Mouse (Mus musculus) hindbrain, embryonic 14.5 days (tissue): Measurements from ENCODE around the gene Abcb4. TPM values are rescaled to one million over a fixed set of nuclear protein-coding genes. Genes with fewer than 3 reads are reported as not detected.

ENCODE experiments used
- polyA plus RNA-seq: library from polyadenylated mRNA; unstranded; fragments of >200 nt; fragmentation: Nextera tagmentation; extraction: Ambion mirVana; gene quantifications from 2 replicates; pipeline ENCODE4 v1.2.1, GENCODE M21; 2014

Gene Abcb4
- polyA plus RNA-seq, 1 experiment from 2014 or later = 1.2 TPM

Other genes starting within 250 kb of the Abcb4 start
- 2.3 TPM in 2 replicates for gene Abcb1a, start 233.6 kb upstream of the Abcb4 start, polyA plus RNA-seq
- gene Abcb1b, start 95.6 kb upstream of the Abcb4 start, polyA plus RNA-seq = 0.39 and 0.82 TPM in 2 replicates
- gene Crot, start 103.6 kb downstream of the Abcb4 start, polyA plus RNA-seq = 24.3 and 25.8 TPM in 2 replicates
- gene Tmem243, start 207.0 kb downstream of the Abcb4 start, polyA plus RNA-seq = 13.1 and 14.1 TPM in 2 replicates